Mouse (Mus musculus): ENCODE data around the gene Kcnmb3.

- TF ChIP-seq GATA1 (IDR thresholded peaks at IDR 0.05; ENCODE audit: low read length) (no peak), TAL1 (IDR thresholded peaks at IDR 0.05; ENCODE audit: low read length) (no peak)
Observed at GRCm38 (mm10) chr3:32538091-32538490, 46.1 kb upstream of the Kcnmb3 start.

Data from erythroblast, embryonic 14.5 days (primary cell).